Mouse (Mus musculus) heart, embryonic 10.5 days (tissue): ENCODE results near the gene 2310007B03Rik. TPM values are rescaled to one million over a fixed set of nuclear protein-coding genes. Genes with fewer than 3 reads are reported as not detected.
A peak's percentile ranks its signal among the peaks of the same experiment; 100 is the strongest.

ENCODE experiments used
- DNase-seq: peaks from one replicate; pipeline ENCODE4 v3.0.0-alpha.2; 2017; ENCODE audit warnings: low spot score
- H3K27ac ChIP-seq: fragments of 300-500 bp; sonication (generic); 2 replicates; pipeline ENCODE4 v1.5.1; 2016; ENCODE audit warnings: mild to moderate bottlenecking
- H3K27me3 ChIP-seq: fragments of 300-500 bp; sonication (generic); 2 replicates; pipeline ENCODE4 v1.6.1; 2016; ENCODE audit warnings: mild to moderate bottlenecking; ENCODE audit not compliant: poor library complexity, insufficient read depth, severe bottlenecking
- H3K36me3 ChIP-seq: fragments of 300-500 bp; sonication (generic); 2 replicates; pipeline ENCODE4 v1.6.1; 2016; ENCODE audit warnings: mild to moderate bottlenecking, moderate library complexity
- H3K4me1 ChIP-seq: fragments of 300-500 bp; sonication (generic); 2 replicates; pipeline ENCODE4 v1.6.1; 2016; ENCODE audit warnings: mild to moderate bottlenecking
- H3K4me3 ChIP-seq: fragments of 300-500 bp; sonication (generic); 2 replicates; pipeline ENCODE4 v1.5.1; 2016; ENCODE audit warnings: mild to moderate bottlenecking, moderate library complexity
- H3K9me3 ChIP-seq: fragments of 300-500 bp; sonication (generic); 2 replicates; pipeline ENCODE4 v1.6.1; 2016; ENCODE audit warnings: mild to moderate bottlenecking, moderate library complexity
- WGBS: fragments of 180-500 bp; shearing (Covaris S2); methylation state at CpG from one replicate; pipeline ENCODE4 v1.1.7; 2016; 5-methylcytosine and 5-hydroxymethylcytosine counted together
- polyA plus RNA-seq: library from polyadenylated mRNA; unstranded; fragments of >200 nt; fragmentation: Nextera tagmentation; extraction: Ambion mirVana; gene quantifications from 2 replicates; pipeline ENCODE4 v1.2.1, GENCODE M21; 2016

Gene 2310007B03Rik
- polyA plus RNA-seq, 1 experiment from 2014 or later, result 0.30 TPM

GRCm38 (mm10) chr1:93175849-93176248 lies 15.1 kb upstream of the 2310007B03Rik start:
- Histone ChIP-seq H3K9me3 (no peaks in the 10 kb centered on the region), H3K27me3 (peaks cover 92% of the 10 kb centered on the region), H3K4me3 (peak overlapping the region; percentile 61), H3K4me1 (peaks cover 38% of the 10 kb centered on the region), H3K27ac (peak overlapping the region; percentile 83; the same call in 1 of the 2 replicates), H3K36me3 (no peaks in the 10 kb centered on the region)
- 8% methylated on average over 6 of the region's 6 CpGs for WGBS
- DNase-seq, result no peak

GRCm38 (mm10) chr1:93174399-93174798 lies 13.7 kb upstream of the 2310007B03Rik start:
- DNase-seq, result peak; percentile 94
- H3K27me3 ChIP-seq, result peaks cover 91% of the 10 kb centered on the region
- H3K9me3 ChIP-seq, result no peaks in the 10 kb centered on the region
- WGBS, result 2% methylated on average over 4 of the region's 4 CpGs
- no peak overlapping the region for H3K27ac ChIP-seq
- H3K36me3 ChIP-seq, result no peaks in the 10 kb centered on the region
- peaks cover 29% of the 10 kb centered on the region for H3K4me1 ChIP-seq
- H3K4me3 ChIP-seq, result no peak overlapping the region

DNA sequence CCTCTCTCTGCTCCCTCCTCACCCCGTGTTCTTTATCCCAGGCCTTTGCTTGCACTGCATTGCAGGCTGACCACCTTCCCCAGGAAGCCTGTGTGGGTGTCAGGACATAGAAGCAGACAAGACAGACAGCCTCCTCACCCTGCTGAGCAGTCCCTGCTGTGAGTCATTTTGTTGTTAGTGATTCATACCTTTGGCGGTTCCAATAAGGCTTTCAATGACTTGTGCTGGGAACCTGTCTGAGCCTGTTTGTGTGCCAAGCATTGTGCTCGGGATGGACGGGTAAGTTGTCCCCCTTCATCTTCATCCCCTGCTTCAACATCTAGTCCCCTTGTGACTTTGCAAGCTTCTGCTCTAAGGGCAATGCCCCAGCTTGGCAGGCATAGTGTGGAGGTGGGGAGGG lies 12.9 kb upstream of the 2310007B03Rik start:
- Histone ChIP-seq H3K4me1 (peaks cover 31% of the 10 kb centered on the region), H3K9me3 (no peaks in the 10 kb centered on the region), H3K27me3 (peaks cover 91% of the 10 kb centered on the region), H3K4me3 (no peak overlapping the region), H3K27ac (no peak overlapping the region), H3K36me3 (no peaks in the 10 kb centered on the region)
- DNase-seq, result no peak
- WGBS, result 60% methylated on average over 4 of the region's 4 CpGs

- WGBS, result 53% methylated on average over 10 of the region's 10 CpGs
- H3K27me3 ChIP-seq, result peaks cover 67% of the 10 kb centered on the region
Measured at GRCm38 (mm10) chr1:93168295-93168775, 7.6 kb upstream of the 2310007B03Rik start, which contains the start of gene Crocc2. TSS of gene Crocc2 (plus strand) at chr1:93168725.

DNA sequence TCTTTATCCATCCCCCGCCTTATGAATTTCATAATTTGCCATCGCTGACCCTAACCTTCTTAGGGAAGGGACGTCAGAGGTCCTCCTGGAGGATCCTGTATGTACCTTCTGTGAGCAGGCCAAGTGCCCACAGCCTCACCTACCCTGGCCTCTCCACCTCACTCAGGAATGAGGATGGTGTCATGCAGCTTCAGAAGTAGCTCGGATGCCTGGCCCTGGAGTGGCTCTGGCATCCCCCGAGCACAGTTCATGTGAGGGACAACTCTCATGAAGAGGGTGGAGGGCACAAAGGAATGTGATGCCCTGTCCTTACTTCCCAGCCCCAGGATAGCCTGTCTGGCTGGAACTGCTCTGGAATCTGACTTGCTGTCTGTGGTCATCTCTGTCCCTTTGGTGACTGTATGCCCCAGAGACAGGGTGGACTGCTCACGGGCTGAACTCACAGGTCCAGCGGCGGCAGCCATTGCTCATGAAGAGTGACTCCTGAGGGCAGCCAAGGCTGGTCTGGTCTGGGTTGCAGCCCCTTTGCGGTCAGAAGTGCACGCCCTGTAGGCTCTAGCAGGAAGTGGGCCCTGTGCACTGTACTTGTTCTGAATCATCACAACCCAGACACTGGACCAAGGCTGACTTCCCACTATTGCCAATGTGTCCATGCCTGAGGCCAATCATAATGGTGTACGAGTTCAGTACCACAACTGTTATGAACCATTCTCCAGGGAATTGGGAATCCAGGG lies 5.8 kb upstream of the 2310007B03Rik start:
- Histone ChIP-seq H3K36me3 (no peaks in the 10 kb centered on the region), H3K4me1 (peaks cover 15% of the 10 kb centered on the region), H3K9me3 (no peaks in the 10 kb centered on the region), H3K4me3 (no peak overlapping the region), H3K27ac (no peak overlapping the region), H3K27me3 (peaks cover 56% of the 10 kb centered on the region)
- WGBS, result 77% methylated on average over 11 of the region's 11 CpGs
- no peak for DNase-seq

More at GRCm38 (mm10) chr1:93168295-93168775, 7.6 kb upstream of the 2310007B03Rik start, which contains the start of gene Crocc2:
- H3K36me3 ChIP-seq, result no peaks in the 10 kb centered on the region
- peaks cover 11% of the 10 kb centered on the region for H3K4me1 ChIP-seq
- no peaks in the 10 kb centered on the region for H3K9me3 ChIP-seq
- DNase-seq, result no peak
- no peak within 1 kb of the TSS for H3K27ac ChIP-seq
- H3K4me3 ChIP-seq, result no peak within 1 kb of the TSS

GRCm38 (mm10) chr1:93165447-93165846 lies 4.7 kb upstream of the 2310007B03Rik start:
- Histone ChIP-seq H3K4me3 (no peak overlapping the region), H3K27ac (no peak overlapping the region), H3K36me3 (no peaks in the 10 kb centered on the region), H3K27me3 (peaks cover 60% of the 10 kb centered on the region), H3K9me3 (no peaks in the 10 kb centered on the region), H3K4me1 (peaks cover 26% of the 10 kb centered on the region)
- WGBS, result 57% methylated on average over 9 of the region's 9 CpGs
- no peak for DNase-seq

DNA sequence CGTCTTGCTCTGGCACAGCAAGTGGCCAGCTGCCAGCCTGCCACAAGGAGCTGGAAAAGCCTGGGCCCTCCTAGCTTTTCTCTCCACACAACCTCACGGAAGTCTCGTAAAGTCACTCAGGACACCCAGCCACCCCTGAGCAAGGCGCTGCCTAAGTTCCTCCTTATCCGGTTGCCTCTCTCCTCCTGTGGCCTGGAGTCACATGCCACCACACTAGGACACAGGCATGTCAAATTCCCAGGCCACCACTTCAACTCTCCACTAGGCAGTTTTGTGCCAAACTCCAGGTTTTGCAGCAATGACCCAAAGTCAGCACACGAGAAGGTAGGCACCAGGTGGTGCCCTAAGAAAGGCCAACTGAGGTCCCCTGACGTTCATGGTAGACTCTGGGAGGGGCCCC lies 1.8 kb upstream of the 2310007B03Rik start:
- Histone ChIP-seq H3K9me3 (no peaks in the 10 kb centered on the region), H3K4me1 (peaks cover 27% of the 10 kb centered on the region), H3K36me3 (no peaks in the 10 kb centered on the region), H3K27ac (no peak overlapping the region), H3K27me3 (peaks cover 52% of the 10 kb centered on the region), H3K4me3 (no peak overlapping the region)
- 80% methylated on average over 7 of the region's 7 CpGs for WGBS
- DNase-seq, result no peak

DNA sequence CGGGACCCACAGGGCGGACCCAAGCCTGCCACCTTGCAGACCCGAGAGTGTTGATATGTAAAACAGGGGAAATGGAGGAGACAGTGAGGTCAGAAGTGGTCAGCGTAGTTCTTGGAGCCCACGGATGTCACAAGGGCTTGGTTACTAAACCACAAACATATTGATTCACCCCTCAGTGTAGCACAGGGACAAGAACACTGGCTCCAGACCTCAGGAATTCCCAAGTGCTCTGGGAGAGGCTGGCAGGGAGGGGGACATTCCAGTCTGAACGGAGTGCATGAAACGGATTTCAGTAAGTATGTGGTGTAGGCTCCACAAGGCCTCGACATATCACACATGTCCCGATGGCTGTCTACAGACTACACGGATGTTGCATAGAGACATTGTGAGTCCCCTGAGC lies 1.2 kb upstream of the 2310007B03Rik start:
- Histone ChIP-seq H3K4me1 (peaks cover 27% of the 10 kb centered on the region), H3K36me3 (no peaks in the 10 kb centered on the region), H3K27ac (no peak overlapping the region), H3K4me3 (no peak overlapping the region), H3K9me3 (no peaks in the 10 kb centered on the region), H3K27me3 (peaks cover 52% of the 10 kb centered on the region)
- 71% methylated on average over 10 of the region's 10 CpGs for WGBS
- DNase-seq, result no peak

GRCm38 (mm10) chr1:93161350-93161749 lies 602 bp upstream of the 2310007B03Rik start:
- Histone ChIP-seq H3K27me3 (peaks cover 53% of the 10 kb centered on the region), H3K4me3 (no peak overlapping the region), H3K9me3 (no peaks in the 10 kb centered on the region), H3K4me1 (peaks cover 27% of the 10 kb centered on the region), H3K36me3 (no peaks in the 10 kb centered on the region), H3K27ac (no peak overlapping the region)
- no peak for DNase-seq
- WGBS, result 70% methylated on average over 8 of the region's 8 CpGs

DNA sequence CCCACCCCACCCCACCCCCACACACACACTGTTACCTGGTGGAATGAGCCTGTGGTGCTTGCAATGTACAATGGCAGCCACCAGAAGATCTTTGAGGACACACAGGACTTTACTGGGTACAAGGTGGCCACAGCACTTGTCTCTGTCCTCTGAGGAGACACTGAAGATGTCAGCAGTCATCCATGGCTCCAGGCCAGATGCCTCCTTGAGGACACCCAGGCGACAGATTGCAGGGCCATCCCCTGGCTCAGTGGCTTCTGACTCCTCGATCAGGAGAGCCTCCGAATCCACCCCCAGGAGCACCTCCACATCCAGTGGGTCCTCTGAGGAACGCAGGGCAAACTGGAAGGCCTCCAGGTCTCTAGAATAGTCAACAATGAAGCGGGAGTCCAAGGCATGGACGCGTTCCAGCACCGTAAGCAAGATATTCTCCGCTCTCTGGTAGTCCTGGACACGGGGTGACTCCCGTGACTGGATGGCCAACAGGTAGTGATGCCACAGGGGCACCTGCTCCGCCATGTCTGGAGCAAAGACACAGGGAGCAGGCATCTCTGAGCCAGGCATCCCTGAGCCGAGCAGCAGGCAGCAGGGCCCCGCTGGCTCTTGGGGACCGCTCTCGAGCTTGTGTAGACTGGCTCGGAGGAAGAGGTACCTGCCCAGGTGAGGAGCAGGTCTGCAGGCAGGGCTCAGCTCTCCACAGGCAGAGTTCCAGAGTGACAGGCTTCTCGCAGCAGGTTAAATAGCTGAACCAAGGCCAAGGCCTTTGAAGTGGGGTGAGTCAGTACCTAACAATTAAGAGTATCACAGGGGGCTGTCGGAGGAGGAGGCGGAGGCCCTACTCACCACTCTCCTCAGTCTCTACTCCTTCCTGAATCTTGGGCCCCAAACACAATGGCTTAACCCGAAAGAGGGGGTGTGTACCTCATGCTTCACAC lies 915 bp downstream of the 2310007B03Rik start:
- Histone ChIP-seq H3K4me3 (no peak overlapping the region), H3K27me3 (peaks cover 68% of the 10 kb centered on the region), H3K27ac (no peak overlapping the region), H3K36me3 (no peaks in the 10 kb centered on the region), H3K9me3 (no peaks in the 10 kb centered on the region), H3K4me1 (peaks cover 25% of the 10 kb centered on the region)
- WGBS, result 80% methylated on average over 21 of the region's 21 CpGs
- no peak for DNase-seq

- 87% methylated on average over 8 of the region's 8 CpGs for WGBS
- Histone ChIP-seq H3K36me3 (no peaks in the 10 kb centered on the region), H3K27me3 (peaks cover 70% of the 10 kb centered on the region), H3K4me1 (peaks cover 25% of the 10 kb centered on the region), H3K9me3 (no peaks in the 10 kb centered on the region), H3K27ac (no peak overlapping the region), H3K4me3 (no peak overlapping the region)
- DNase-seq, result no peak
Measured at GRCm38 (mm10) chr1:93158916-93159315, 1.8 kb downstream of the 2310007B03Rik start.

DNA sequence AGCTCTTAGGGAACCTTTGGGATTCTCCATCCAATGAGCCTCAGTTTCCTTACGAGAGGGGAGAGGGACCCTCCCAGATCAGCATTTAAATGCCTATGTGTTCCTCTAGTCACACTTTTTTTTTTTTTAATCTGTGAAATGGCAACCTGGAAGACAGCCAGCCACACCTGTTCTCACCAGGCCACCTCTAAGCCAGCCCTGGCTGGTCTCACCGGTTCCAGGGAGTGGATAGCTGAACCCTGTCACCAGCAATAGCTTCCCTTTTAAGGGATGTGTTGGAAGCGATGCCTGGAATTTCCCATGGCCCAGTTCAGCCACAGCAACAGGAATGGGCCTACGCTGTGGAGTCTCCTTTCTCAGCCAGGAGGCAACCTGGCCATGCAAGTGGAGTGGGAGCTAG lies 3.2 kb downstream of the 2310007B03Rik start:
- Histone ChIP-seq H3K27me3 (peaks cover 76% of the 10 kb centered on the region), H3K9me3 (no peaks in the 10 kb centered on the region), H3K4me3 (no peak overlapping the region), H3K36me3 (no peaks in the 10 kb centered on the region), H3K27ac (no peak overlapping the region), H3K4me1 (peaks cover 25% of the 10 kb centered on the region)
- DNase-seq, result no peak
- WGBS, result 63% methylated on average over 4 of the region's 4 CpGs
